Mouse (Mus musculus): ENCODE measurements around the gene Snrpa.

The Snrpa gene

GRCm38 (mm10) chr7:27166614-27167474 lies 29.2 kb downstream of the Snrpa start, which contains the start of gene Egln2:
Egln2 (minus strand) TSS chr7:27166802.
- peak; percentile 88 for DNase-seq (ENCODE audit: low spot score)

GRCm38 (mm10) chr7:27166229-27166613 lies 29.9 kb downstream of the Snrpa start:
- peak; percentile 34 for DNase-seq (ENCODE audit: low spot score)

GRCm38 (mm10) chr7:27165696-27166095 lies 30.4 kb downstream of the Snrpa start:
- no peak for DNase-seq (ENCODE audit: low spot score)

GRCm38 (mm10) chr7:27165007-27165655 lies 30.9 kb downstream of the Snrpa start:
- DNase-seq (ENCODE audit: low spot score): no peak

GRCm38 (mm10) chr7:27164112-27164947 lies 31.7 kb downstream of the Snrpa start:
- DNase-seq (ENCODE audit: low spot score): no peak

GRCm38 (mm10) chr7:27163450-27163805 lies 32.6 kb downstream of the Snrpa start:
- DNase-seq (ENCODE audit: low spot score): no peak

GRCm38 (mm10) chr7:27162780-27163449 lies 33.2 kb downstream of the Snrpa start:
- no peak for DNase-seq (ENCODE audit: low spot score)

GRCm38 (mm10) chr7:27161744-27162143 lies 34.3 kb downstream of the Snrpa start:
- DNase-seq (ENCODE audit: low spot score): no peak

GRCm38 (mm10) chr7:27160921-27161320 lies 35.1 kb downstream of the Snrpa start:
- no peak for DNase-seq (ENCODE audit: low spot score)

GRCm38 (mm10) chr7:27159882-27160281 lies 36.2 kb downstream of the Snrpa start:
- DNase-seq (ENCODE audit: low spot score): peak; percentile 57

GRCm38 (mm10) chr7:27159256-27159655 lies 36.8 kb downstream of the Snrpa start:
- no peak for DNase-seq (ENCODE audit: low spot score)

- no peak for DNase-seq (ENCODE audit: low spot score)
Observed at GRCm38 (mm10) chr7:27158171-27158570, 37.9 kb downstream of the Snrpa start.

GRCm38 (mm10) chr7:27156005-27156404 lies 40.1 kb downstream of the Snrpa start:
- no peak for DNase-seq (ENCODE audit: low spot score)

- no peak for DNase-seq (ENCODE audit: low spot score)
Observed at GRCm38 (mm10) chr7:27153205-27153764, 42.8 kb downstream of the Snrpa start, which contains the start of gene Cyp2t4. Cyp2t4 (plus strand) TSS chr7:27153714.
